Mouse (Mus musculus): Measurements from ENCODE around the gene Chrnb4.

The Chrnb4 gene

DNA sequence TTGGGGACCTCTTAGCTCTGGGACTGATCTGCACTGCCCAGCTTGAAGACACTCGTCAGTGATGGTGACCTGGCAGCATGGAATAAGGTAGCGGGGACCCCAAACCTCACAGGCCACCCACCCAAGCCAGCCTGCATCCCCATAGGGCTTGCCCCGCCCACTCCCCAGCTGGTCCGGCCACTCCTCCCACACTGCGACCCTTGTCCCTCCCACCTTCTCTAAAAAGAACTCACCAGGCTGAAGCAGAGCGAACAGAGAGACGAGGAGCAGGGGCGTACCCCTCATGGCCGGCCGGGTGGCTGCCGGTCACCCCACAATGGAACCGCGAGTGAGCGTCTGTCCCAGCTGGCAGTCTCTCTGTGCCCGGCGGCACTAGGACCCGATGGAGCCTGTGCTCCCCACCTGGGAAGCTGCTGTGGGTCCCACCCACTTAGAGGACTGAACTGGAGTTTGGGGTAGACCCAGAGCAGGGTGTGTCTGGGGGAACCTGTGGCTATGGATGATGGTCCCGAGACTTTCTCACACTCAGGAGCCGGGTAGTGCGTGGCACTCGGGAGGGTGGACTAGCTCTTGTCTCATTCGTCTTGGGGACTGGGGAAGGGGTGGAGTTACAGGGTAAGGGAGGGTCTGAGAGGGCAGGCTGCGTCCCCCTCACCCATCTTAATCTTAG is at the start of gene Chrnb4:
Chrnb4 (minus strand) TSS at position 569 of the 670 bp plus-strand sequence.
- no peak for DNase-seq (ENCODE audit: low read depth)

- DNase-seq (ENCODE audit: low read depth) = no peak
Measured at GRCm38 (mm10) chr9:55096870-55097269, 48.3 kb upstream of the Chrnb4 start.

DNA sequence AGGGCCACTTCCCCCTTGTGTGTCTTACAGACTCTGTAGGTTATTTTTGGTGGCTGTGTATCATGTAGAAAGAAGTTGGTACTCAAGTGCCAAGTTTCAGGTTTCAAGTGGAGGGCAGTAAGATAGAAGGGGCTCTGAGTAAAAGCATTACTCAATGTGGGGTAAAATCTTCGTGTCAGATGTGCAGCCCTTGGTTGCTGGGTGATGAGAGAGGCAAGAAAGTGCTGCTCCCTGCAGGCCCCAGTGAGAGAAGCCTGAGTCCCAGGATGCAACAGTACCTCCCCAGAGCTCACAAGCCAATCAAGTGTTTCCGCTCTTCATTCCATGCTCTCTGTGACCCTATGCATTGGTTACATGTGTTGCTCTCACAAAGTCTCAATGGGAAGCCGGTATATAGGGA is 47.5 kb upstream of the Chrnb4 start:
- DNase-seq (ENCODE audit: low read depth) = no peak

- DNase-seq (ENCODE audit: low read depth) = no peak
Measured at GRCm38 (mm10) chr9:55090141-55090540, 41.6 kb upstream of the Chrnb4 start.

- DNase-seq (ENCODE audit: low read depth) = no peak
Measured at GRCm38 (mm10) chr9:55089226-55089625, 40.6 kb upstream of the Chrnb4 start.

- DNase-seq (ENCODE audit: low read depth) = no peak
Measured at GRCm38 (mm10) chr9:55083154-55083913, 34.8 kb upstream of the Chrnb4 start.

DNA sequence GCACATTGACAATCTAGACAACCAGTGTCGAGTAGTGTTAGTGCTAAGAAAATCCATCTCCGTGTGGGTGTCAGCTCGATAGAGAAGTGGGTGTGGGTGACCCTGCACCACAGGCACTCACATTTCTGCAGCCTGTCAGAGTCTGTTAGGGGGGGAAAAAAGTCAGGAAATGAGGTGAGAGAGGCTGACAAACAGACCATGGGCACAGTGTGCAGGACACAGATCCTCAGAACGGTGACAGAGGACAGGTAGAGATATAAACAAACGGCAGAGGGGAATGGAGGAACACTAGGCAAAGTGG is 19.3 kb upstream of the Chrnb4 start:
- no peak for DNase-seq (ENCODE audit: low read depth)

DNA sequence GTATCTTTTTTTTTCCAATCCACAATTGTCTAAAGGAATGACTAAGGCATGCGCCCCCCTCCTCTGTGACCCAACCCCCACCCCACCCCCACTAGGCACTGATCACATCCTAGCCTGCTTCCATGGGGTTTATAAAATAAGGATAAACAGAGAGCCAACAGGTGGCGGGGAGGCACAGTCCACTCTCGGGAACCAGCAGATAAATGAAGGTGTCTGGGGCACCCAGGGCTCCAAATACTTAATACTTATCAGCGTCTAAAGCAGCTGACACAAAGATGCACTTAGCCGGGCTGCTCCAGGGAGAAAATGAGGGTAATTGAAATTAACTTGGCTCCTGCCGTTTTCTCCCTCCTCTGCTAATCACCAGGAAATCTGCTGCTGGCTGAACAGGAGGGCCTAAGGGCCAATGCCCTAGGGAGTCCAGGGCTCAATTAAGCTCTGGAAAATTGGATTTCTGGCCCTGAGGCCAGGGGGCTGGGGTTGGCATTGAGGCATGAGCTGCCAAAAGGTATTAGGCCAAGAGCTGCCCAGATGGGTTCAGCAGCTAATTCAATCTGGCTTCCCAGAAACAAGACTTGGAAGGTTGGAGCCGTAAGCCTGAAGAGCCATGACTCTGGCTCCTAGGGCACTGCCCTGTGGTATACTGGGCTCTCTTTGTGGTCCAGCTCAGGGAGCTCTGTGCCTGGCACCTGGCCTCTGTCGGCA is 18.8 kb upstream of the Chrnb4 start:
- DNase-seq (ENCODE audit: low read depth) = no peak

GRCm38 (mm10) chr9:55065241-55065640 is 16.7 kb upstream of the Chrnb4 start:
- no peak for DNase-seq (ENCODE audit: low read depth)

- no peak for DNase-seq (ENCODE audit: low read depth)
Measured at GRCm38 (mm10) chr9:55058067-55058466, 9.5 kb upstream of the Chrnb4 start.

- no peak for DNase-seq (ENCODE audit: low read depth)
Measured at GRCm38 (mm10) chr9:55055386-55055930, 6.9 kb upstream of the Chrnb4 start.

- peak; percentile 47 for DNase-seq (ENCODE audit: low read depth)
Measured at GRCm38 (mm10) chr9:55046764-55047163, 1.8 kb downstream of the Chrnb4 start.

- DNase-seq (ENCODE audit: low read depth) = no peak
Measured at GRCm38 (mm10) chr9:55045001-55045400, 3.6 kb downstream of the Chrnb4 start.

DNA sequence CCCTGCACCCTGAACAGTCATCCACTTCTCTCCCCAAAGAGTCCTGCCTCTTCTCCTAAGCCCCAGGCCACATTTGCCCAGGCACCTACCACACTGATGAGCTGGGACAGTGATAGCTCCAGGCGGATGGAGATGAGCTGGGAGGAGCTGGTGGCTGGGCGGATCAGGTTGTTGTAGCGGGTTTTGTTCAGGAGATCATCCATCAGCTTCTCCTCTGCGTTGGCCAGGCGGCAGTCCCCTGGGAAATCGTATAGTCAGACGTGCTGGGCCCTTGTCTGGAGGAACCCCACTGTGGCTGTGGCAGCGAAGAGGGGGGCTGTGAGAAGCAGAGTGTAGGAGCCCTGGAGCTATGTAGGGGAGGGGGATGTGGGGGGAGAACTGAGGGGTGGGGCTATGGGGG is 4.9 kb downstream of the Chrnb4 start:
- no peak for DNase-seq (ENCODE audit: low read depth)

- no peak for DNase-seq (ENCODE audit: low read depth)
Measured at GRCm38 (mm10) chr9:55041389-55041788, 7.2 kb downstream of the Chrnb4 start.

DNA sequence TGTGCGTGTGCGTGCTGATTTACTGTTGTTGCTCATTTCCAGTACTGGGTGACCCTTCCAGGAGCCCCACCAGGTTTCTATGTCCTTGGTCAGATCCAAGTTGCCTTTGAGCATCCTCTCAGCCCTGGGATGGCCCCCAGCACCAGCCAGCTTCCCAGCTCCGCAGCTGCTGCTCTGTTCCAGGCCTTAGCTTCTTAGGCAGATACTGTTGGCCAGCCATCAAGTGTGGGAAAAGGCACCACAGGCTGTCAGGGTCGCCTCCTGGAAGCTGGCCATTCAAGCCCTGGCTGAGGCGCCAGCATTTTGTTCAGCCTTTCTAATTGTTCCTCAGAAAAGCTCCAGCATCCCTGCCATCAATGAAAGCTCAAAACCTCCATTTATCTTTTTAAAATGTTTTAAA is 8.6 kb downstream of the Chrnb4 start:
- no peak for DNase-seq (ENCODE audit: low read depth)

GRCm38 (mm10) chr9:55038948-55039347 is 9.6 kb downstream of the Chrnb4 start:
- no peak for DNase-seq (ENCODE audit: low read depth)

DNA sequence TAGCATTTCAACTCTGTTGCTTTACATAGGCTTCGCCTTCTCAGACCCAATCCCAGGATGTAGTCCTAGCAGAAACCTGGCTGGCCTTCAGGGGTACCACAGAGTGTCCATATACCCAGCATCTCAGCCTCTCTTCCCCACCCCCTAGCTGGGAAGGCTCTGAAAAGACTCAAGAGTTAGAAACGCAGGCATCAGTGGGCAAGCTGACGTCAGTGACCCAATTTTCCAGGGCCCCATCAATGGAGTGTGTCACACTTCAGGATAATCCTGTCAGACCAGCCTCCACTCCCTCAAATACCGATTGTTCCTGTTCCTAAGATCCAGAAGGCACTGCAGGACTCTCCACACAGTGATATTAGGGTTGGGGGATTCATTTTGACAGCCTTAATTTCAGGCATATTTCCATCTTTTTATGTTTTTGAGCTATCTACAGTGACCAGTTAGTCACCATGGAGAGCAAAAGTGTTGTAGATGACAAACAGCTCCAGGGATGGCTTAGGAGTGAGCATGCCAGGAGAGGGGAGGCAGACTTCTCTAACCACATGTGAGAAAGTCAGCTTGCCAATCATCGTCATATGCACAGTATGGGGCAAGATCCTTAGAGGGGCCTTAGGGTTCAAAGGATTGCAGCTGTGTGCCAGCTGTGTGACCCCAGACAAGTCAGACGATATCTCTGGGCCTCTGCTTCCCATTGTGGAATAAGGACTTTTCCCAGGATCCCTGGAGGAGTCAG is 17.0 kb downstream of the Chrnb4 start:
- no peak for DNase-seq (ENCODE audit: low read depth)

DNA sequence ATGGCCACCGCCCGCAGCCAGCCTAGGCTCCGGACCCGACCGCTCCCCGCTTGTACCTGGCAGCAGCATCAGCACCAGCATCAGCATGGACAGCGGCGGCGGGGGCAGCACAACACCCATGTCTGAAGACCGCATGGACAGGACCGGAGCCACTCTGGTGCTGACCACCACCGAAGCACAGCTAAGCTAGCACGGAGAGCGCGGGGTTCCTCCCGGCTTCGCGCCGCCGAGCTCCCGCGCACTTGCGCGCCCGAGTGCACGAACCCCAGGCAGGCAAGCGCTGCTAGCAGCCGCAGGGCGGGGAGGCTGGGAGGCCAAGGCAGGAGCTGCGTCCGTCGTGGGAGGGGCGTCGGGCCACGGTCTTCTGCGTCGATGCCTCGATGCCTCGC is 22.3 kb downstream of the Chrnb4 start, which contains the start of gene Chrna3:
Chrna3 (minus strand) TSS at position 288 of the 389 bp plus-strand sequence.
- no peak for DNase-seq (ENCODE audit: low read depth)

DNA sequence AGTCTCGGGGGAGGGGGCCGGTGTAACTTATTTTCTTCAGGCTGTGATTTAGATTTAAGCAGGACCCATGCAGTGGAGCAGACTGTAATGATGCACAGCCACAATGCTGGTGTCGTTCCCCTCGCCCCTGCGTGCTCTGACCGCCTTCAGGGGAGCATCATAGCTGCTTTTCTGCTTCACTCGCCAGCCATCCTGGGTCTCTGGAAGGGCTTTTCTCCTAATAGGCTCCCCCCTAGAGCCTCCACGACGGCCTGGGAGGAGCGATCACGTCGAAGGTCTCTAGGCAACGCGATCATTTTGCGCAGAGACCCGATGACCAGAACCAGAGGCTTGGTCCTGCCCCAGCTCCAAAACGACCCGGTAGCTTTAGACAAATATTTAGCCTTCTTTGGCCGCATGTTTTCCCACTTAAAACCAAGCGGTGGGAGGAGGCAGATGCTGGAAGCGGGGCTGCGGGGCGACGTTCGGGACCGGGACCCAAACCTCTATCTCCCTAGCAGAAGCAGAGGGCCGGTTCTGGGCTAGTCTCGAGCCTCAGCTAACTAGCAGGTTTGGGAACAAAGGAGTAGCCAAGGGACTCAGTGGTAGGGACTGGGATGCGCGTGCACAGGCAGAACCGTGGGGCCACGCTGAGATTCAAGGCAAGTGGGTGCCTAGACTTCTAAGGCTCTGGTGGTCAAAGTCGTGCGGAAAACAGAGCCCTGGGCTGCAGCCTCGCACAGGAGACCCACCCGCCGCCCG is 22.9 kb downstream of the Chrnb4 start:
- no peak for DNase-seq (ENCODE audit: low read depth)

DNA sequence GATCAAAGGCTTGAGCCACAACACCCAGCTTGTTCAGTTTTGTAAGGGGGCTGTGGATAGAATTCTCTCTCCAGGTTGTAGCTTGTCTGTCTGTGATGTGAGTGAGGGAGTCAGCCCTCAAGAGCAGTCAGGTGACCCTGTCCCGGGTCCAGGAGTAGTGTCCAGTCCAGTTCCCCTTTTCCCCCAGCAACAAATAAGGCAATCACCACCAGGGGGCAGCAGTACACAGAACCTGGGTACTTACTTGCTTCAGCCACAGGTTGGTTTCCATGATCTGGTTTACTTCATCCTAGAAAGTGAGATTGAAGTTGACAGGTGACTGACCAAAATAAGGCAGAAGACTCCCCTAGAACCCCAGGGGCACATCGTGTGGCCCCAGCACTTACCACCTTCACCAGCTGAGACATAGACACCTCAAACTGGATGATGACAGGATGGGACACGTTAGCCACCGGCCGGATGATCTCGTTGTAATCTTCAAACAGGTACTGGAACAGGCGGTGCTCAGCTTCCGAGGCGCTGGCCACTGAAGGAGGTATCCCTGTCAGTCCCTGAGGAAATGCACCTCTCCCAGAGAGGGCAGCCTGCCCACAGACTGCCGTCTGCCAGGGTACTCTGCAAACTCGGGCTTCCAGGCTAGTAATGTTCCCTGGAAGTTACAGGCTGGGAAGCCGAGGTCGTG is 24.5 kb downstream of the Chrnb4 start:
- peak; percentile 77 for DNase-seq (ENCODE audit: low read depth)
